Mouse (Mus musculus): ENCODE results near the gene Kif4.

Kif4 gene

GRCm38 (mm10) chrX:100625546-100625801 is at the start of gene Kif4:
Gene Kif4, plus strand, starts transcription at chrX:100625737.
- no peak for DNase-seq

GRCm38 (mm10) chrX:100594791-100595190 is 30.7 kb upstream of the Kif4 start, which contains the start of gene P2ry4:
Gene P2ry4, minus strand, starts transcription at chrX:100594869.
- no peak for DNase-seq

GRCm38 (mm10) chrX:100597439-100597838 is 28.1 kb upstream of the Kif4 start:
- peak; percentile 64 for DNase-seq

- DNase-seq: no peak
Measured at GRCm38 (mm10) chrX:100599755-100600154, 25.8 kb upstream of the Kif4 start.

- no peak for DNase-seq
Measured at GRCm38 (mm10) chrX:100605314-100605713, 20.2 kb upstream of the Kif4 start, which contains the start of gene Arr3. Gene Arr3, plus strand, starts transcription at chrX:100605497.

- DNase-seq: peak; percentile 55
Measured at GRCm38 (mm10) chrX:100618488-100618887, 7.0 kb upstream of the Kif4 start.

- DNase-seq: peak; percentile 42
Measured at GRCm38 (mm10) chrX:100621366-100621765, 4.2 kb upstream of the Kif4 start.

- DNase-seq: no peak
Measured at GRCm38 (mm10) chrX:100624242-100624641, 1.3 kb upstream of the Kif4 start.

GRCm38 (mm10) chrX:100625146-100625545 is 391 bp upstream of the Kif4 start:
- DNase-seq: no peak

- peak; percentile 93 for DNase-seq
Measured at GRCm38 (mm10) chrX:100625802-100626793, 561 bp downstream of the Kif4 start, which contains the start of gene Pdzd11. Gene Pdzd11, minus strand, starts transcription at chrX:100626568.

- DNase-seq: peak; percentile 70
Measured at GRCm38 (mm10) chrX:100629076-100629475, 3.5 kb downstream of the Kif4 start.

GRCm38 (mm10) chrX:100638477-100638876 is 12.9 kb downstream of the Kif4 start:
- no peak for DNase-seq

- no peak for DNase-seq
Measured at GRCm38 (mm10) chrX:100652848-100653247, 27.3 kb downstream of the Kif4 start.

GRCm38 (mm10) chrX:100664825-100665224 is 39.3 kb downstream of the Kif4 start:
- DNase-seq: peak; percentile 54

- no peak for DNase-seq
Measured at GRCm38 (mm10) chrX:100678204-100678603, 52.7 kb downstream of the Kif4 start.

- peak; percentile 5 for DNase-seq
Measured at GRCm38 (mm10) chrX:100686527-100686926, 61.0 kb downstream of the Kif4 start.

GRCm38 (mm10) chrX:100687360-100688032 is 62.0 kb downstream of the Kif4 start:
- DNase-seq: no peak

- no peak for DNase-seq
Measured at GRCm38 (mm10) chrX:100688033-100688370, 62.5 kb downstream of the Kif4 start.

GRCm38 (mm10) chrX:100696776-100697175 is 71.2 kb downstream of the Kif4 start:
- DNase-seq: no peak

- DNase-seq: peak; percentile 66
Measured at GRCm38 (mm10) chrX:100708032-100708431, 82.5 kb downstream of the Kif4 start.

GRCm38 (mm10) chrX:100716173-100716572 is 90.6 kb downstream of the Kif4 start:
- DNase-seq: no peak

- peak; percentile 20 for DNase-seq
Measured at GRCm38 (mm10) chrX:100728947-100729346, 103.4 kb downstream of the Kif4 start.

GRCm38 (mm10) chrX:100729665-100730188 is 104.2 kb downstream of the Kif4 start, which contains the start of gene Gdpd2:
Gene Gdpd2, plus strand, starts transcription at chrX:100729873.
- peak; percentile 64 for DNase-seq

- no peak for DNase-seq
Measured at GRCm38 (mm10) chrX:100730266-100730665, 104.7 kb downstream of the Kif4 start.

Measured in kidney, adult 9 months (tissue).